Mouse (Mus musculus): ENCODE measurements around the gene Efhd2.

DNA sequence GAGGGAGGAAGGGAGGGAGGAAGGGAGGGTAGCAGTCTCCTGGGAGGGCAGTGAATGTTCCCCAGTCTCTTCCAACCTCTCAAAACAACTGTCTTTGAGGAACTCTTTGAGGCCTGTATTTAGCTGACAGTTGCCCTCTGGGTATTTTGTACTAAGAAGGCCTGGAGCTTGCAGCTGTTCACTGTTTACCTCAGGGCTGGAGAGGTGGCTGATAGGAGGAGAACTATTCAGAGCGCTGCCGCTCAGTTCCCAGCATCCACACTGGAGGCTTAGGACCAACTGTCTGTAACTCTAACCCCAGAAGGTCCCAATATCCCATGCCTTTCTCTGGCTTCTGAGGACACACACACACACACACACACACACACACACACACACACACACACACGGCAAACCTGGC, 23.1 kb upstream of the Efhd2 start:
- TF ChIP-seq CTCF (IDR thresholded peaks at IDR 0.05; ENCODE audit: low read depth) (no peak), EP300 (optimal IDR thresholded peaks at IDR 0.05) (no peak)
